Mouse (Mus musculus) layer of hippocampus, adult 2 months (tissue): ENCODE data around the gene Memo1. TPM values are rescaled to one million over a fixed set of nuclear protein-coding genes. Genes with fewer than 3 reads are reported as not detected.
"Not testable (repeated sequence)": the region's sequence is repeated elsewhere in the genome, so short reads cannot be mapped to it uniquely, and the experiment has no call there.

Source experiments
- DNase-seq, 2 experiments: peaks; one replicate each; pipeline ENCODE4 v3.0.0; 2022; ENCODE audit warnings: low spot score in 2 of 2
- H3K27ac ChIP-seq: fragments of 200-600 bp; 2 replicates; pipeline ENCODE4 v1.8.1; 2022
- H3K4me3 ChIP-seq: fragments of 200-600 bp; 2 replicates; pipeline ENCODE4 v1.8.1; 2022; ENCODE audit warnings: mild to moderate bottlenecking
- CTCF ChIP-seq: fragments of 200-600 bp; conservative IDR thresholded peaks from 2 replicates; pipeline ENCODE4 v1.8.1; 2022; ENCODE audit warnings: antibody characterized with exemption, mild to moderate bottlenecking, moderate library complexity
- total RNA-seq, 2 experiments: library from RNA; stranded (reverse); gene quantifications; 2 replicates each; pipeline ENCODE4 v1.2.3; 2021

The Memo1 gene
- total RNA-seq, 2 experiments from 2014 or later: 50.5 to 52.3 TPM

DNA sequence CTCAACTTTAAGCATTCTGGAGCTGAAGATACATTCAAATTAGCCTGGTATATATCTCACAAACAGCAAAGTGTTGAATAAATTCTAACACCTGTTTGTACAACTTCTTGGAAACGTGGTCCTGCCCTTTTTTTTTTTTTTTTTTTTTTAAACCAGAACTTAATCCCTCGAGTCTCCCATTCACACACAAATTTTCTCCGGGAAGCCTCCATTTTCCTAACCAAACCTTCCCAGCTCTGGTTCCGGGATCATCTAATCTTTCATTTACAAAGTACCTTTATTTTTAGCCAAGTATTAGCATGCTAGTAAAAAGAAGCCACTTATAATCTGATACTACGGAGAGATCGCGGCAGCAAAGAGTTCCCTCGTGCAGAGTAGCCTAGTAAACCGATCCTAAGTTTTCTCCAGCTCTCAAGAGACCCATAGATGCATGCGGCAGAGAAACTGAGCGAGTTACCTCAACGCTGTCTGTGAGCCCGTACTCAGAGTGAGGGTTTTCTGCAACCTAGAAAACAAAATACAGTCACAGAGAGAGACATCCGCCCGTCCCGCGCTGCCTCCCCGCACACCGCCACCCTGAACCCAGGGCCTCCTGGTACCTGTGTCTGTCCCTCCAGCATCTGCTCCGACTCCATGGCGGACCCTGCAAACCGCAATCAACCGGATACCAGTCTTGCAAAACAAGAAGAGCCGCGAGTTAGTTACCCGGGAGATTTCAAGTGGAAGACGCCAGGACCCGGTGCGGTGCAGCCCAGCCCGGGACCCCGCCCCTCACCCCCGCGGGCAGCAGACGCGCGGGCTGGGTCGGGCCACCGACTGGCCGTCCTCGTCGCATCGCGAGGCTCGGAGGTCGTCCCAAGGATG lies 20.4 kb upstream of the Memo1 start:
- H3K4me3 ChIP-seq: peak overlapping the region; percentile 63
- no peak for TF ChIP-seq CTCF
- DNase-seq: no peak
- H3K27ac ChIP-seq: peak overlapping the region; percentile 92

DNA sequence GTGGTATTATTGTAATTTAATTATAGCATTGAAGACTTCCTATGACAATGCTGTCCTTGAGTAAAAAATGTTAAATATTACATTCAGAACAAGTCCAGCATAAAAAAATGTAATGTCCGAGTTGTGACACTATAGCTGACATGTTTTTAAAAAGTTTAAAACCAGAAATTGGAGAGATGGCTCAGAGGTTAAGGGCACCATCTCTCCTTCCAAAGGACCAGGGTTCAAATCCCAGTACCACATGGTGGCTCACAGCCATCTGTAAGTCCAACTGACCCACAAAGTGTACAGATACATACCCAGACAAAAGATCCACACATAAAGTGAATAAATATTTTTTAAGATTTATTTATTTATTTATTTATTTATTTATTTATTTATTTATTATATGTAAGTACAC lies 10.7 kb upstream of the Memo1 start:
- Histone ChIP-seq H3K4me3 (no peak overlapping the region), H3K27ac (no peak overlapping the region)
- DNase-seq: no peak
- no peak for TF ChIP-seq CTCF

DNA sequence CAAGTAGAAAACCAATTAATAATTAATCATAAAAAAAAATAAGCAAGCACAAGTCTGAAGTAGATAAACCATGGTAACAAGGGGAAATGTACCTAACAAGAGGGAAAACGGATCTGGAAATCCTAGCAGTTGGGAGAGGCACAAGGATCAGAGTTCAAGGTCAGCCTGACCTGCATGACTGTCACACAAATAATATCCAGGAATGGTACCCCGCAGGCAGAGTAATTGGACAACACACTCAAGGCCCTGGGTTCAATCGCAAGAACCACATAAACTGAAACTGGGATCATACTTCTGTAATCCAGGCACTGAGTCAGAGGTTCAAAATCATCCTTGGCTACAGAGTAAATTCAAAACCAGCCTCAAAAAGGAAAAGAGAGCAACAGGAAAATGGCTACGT lies 10.3 kb upstream of the Memo1 start:
- no peak for TF ChIP-seq CTCF
- no peak overlapping the region for H3K4me3 ChIP-seq
- no peak for DNase-seq
- no peak overlapping the region for H3K27ac ChIP-seq

DNA sequence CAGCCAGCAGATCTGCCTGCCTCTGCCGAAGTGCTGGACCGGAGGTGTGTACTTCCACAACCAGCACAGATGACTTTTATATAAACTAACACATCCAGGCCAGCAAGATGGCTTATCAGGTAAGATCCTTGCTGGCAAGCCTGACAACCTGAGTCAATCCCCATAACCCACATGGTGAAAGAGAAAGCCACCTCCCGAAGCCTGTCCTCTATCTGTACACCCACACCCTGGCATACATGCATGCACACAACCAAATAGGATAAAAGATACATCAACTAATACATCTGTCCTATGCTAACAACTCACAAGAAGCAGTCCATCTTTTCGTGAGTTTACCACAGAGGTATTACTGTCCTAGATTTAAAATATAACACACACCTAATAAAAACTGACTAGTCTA lies 8.7 kb upstream of the Memo1 start:
- no peak for TF ChIP-seq CTCF
- no peak for DNase-seq
- Histone ChIP-seq H3K27ac (no peak overlapping the region), H3K4me3 (no peak overlapping the region)

DNA sequence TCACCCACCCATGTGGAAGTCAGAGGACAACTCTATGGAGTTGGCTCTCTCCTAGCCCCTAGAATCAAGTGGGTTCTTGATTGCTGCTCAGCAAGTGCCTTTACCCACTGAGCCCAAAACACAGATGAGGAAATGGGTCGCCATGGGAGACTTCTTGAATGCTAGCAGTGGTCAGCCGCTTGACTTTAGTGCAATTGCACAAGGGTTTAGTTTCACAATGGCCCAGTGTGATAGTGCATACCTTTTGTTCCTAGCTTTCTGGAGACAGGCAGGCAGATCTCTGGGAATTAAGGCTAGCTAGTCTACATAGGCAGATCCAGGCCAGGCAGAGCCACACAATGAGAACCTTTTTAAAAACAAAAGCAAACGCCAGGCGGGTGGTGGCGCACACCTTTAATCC lies 4.8 kb upstream of the Memo1 start:
- DNase-seq: no peak
- no peak overlapping the region for H3K27ac ChIP-seq
- H3K4me3 ChIP-seq: no peak overlapping the region
- TF ChIP-seq CTCF: no peak

DNA sequence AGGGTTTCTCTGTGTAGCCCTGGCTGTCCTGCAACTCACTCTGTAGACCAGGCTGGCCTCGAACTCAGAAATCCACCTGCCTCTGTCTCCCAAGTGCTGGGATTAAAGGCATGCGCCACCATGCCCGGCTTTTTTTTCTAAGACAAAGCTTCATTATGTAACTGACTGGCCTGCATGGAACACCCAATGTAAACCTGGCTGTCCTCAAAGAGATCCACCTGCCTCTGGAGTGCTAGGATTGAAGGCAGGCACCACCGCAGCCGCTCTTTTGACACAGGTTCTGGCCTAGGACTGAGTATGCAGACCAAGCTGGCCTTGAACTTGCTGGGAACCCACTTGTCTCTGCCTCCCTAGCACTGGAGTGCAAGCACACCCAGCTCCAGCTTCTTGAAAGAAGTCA lies 1.7 kb upstream of the Memo1 start:
- DNase-seq, H3K4me3 ChIP-seq, H3K27ac ChIP-seq: not testable (repeated sequence)

DNA sequence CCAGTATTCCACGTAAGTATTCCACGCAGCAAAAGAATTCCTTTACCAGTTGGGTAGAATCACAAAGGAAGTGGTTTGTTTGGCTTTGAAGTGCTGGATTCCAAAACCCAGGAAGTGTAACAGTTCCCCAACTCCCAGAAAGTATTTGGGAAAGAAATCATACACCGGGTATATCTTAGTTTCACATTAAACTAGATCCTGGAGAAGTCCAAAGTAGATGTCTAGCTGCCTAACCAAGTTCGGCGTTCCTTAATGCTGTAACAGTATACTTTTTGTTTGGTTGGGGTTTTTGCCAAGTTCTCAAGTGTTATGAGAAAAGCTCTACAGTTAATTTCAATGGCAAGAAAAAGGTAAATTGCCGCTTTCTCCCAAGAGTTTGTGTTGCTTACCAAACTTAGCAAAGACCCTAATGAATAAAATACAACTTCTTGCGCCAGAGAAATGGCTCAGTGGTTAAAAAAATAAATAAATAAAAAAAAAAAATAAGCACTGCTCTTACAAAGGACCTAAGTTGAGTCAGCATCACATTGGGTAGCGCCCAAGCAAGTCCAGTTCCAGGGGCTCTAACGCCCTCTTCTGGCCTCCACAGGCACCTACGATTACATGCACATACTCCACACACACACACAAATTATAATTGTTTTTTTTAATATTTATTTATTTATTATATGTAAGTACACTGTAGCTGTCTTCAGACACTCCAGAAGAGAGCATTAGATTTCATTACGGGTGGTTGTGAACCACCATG lies 929 bp upstream of the Memo1 start:
- DNase-seq: no peak
- Histone ChIP-seq H3K4me3 (peak overlapping the region; percentile 89), H3K27ac (peak overlapping the region; percentile 99)
- peak; percentile 68 for TF ChIP-seq CTCF

DNA sequence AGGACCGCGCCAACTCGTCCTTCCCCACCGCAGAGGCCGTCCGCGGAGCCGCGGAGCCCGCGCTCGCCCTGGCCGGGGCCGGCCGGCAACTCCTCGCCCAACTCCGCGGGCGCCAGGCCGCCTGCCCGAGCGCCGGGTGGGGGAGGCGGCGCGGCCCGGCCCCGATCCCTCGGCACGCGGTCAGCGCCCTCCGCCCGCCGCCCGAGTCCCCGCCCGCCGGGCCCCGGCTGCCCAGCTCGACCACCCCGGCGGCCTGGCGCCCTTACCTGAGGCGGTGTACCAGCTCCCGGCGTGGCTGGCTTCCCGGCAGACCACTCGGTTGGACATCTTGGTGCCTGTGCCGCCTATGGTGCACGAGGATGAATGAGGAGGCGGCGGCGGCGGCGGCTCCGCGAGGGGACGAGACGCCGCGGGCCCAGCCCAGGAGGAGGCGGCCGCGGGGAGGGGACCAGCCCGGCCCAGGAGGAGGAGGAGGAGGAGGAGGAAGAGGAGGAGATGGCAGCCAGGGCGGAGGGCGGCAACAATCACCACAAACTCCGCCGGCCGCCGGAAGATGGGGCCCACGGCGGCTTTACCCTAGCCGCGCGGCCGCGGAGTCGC lies 795 bp downstream of the Memo1 start:
- peak overlapping the region; percentile 90 for H3K27ac ChIP-seq
- TF ChIP-seq CTCF: peak; percentile 13; the same call in 1 of the 2 replicates
- DNase-seq: peak; percentile 69 to 74
- peak overlapping the region; percentile 79 for H3K4me3 ChIP-seq

DNA sequence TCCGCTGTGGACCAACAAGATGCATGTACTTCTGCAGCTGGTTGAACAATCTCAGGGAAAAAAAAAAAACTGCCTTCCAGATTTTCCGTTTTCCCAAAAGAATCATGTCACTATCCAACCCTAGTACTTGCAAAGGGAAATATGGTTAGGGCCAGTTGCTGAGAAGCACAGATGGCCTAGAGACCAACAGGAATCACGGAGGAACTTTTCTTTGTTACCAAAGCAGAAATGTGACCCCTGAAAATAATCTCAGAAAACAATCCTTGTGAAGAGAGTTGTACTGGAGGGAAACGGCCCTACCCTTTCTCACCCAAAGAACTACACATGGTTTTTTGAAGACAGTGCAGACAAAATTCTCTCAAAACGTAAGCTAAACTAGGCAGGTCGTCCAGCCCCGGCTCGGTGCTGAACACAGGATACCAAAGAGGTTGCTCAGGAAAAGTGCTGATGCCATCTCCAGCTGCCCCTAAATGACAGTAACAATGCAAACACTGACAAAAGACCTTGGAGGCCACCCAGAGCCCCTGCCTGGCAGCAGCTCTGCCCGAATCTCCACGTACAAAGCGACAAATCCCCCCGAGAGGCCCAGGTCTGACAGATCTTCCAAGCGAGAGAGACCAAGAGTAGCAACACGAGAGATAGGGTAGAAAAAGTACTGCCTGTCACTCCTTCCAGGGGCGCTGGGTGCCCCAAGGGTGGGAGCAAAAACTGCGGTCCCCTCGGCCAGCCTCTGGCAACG lies 1.5 kb downstream of the Memo1 start:
- DNase-seq: no peak

DNA sequence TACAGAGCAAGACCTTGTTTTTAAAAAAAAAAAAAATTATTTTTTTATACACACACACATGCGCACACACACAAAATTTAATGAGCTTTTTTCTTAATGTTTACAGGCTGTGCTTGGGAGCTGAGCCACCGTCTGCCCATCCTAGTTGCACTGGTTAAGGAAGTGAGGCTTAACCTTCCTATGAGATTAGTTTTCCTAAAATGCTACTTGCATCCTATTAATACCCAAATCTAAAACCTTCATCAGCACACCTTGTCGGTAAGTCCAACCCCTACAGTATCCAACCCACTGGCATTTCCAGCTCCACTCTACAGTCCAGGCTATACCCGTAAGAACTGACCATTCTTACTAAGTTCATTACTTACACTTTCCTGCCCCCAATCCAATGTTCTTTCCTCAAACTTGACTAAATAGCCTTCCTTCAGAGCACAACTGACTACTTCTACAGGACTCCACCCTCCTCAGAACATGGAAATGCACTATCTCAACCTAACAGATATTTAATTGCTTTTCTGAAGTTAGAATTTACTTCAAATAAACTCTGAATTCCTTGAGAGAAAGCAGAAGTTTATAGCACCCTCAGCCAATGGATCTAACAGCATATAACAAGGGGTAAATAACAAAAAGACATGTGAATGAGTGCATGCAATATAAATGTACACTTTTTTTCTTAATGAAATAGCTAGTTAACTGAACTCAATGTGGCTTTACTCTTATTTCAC lies 3.5 kb downstream of the Memo1 start:
- no peak for TF ChIP-seq CTCF
- DNase-seq: no peak
- Histone ChIP-seq H3K27ac (no peak overlapping the region), H3K4me3 (no peak overlapping the region)

More for the DNA sequence above, 1.5 kb downstream of the Memo1 start:
- Histone ChIP-seq H3K4me3 (peak overlapping the region; percentile 79), H3K27ac (peak overlapping the region; percentile 90)
- no peak for TF ChIP-seq CTCF

DNA sequence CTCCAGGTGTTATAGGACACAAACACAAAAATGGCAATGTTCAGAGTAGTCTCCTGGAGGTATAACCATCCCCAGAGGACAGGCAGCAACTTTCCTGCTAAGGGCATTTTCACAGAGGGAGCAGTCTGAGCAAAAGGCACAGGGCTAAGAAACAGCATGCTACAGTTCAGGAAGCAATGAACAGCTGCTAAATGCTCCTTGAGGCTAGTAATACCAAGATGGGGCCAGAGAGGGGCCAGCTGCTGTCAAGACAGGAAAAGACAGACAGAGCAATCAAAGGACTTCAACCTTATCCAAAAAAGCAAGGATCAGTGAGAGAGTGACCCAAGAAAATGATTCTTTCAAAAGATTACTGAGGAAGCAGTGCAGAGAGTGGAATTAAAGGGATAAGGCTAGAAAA lies 4.5 kb downstream of the Memo1 start:
- Histone ChIP-seq H3K4me3 (no peak overlapping the region), H3K27ac (no peak overlapping the region)
- TF ChIP-seq CTCF: no peak
- no peak for DNase-seq

DNA sequence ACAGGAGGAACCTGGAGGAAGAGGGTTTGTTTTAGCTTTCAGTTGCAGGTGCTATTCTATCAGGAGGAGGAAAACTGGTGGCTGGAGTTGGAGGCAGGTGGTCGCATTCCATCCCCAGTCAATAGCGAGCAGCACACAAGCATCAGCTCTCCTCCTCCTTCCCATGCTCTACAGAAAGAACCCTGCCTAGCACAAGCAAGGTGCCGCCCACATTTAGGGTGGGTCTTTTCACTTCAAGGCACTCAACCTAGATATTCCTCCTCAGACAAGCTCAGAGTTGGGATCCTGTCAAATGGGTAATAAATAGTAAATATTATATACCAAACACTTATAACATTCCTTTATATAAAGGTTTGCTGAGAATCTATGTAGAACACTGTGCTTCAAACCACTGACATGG lies 5.1 kb downstream of the Memo1 start:
- Histone ChIP-seq H3K4me3 (no peak overlapping the region), H3K27ac (no peak overlapping the region)
- TF ChIP-seq CTCF: no peak
- DNase-seq: no peak

DNA sequence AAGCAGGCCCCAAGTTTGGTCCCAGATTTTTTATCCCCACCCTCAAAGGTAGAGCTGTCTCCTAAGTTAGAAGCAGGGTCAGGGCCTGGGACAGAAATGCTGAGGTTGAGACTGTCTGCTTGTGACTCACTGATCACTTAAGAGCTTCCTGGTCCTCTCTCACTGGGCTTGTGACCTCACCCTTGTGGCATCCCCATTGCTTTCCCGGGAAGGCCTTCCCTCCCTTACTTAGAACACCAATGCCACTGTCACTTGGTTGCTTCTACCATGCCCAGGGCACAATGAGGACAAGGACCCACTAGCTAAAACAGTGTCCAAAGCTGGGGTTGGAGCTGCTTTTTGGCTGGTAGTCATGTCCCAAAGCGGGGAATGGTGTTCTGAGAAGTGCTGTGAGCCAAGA lies 6.7 kb downstream of the Memo1 start:
- DNase-seq: no peak
- no peak overlapping the region for H3K4me3 ChIP-seq
- TF ChIP-seq CTCF: no peak
- H3K27ac ChIP-seq: no peak overlapping the region
